Mouse (Mus musculus) kidney, embryonic 15.5 days (tissue): ENCODE measurements around the gene Ccdc124. TPM values are rescaled to one million over a fixed set of nuclear protein-coding genes. Genes with fewer than 3 reads are reported as not detected.

Experiments used
- ATAC-seq: fragments of 200-750 bp; cut with Nextera tagmentation; replicated peaks from 2 replicates; pipeline ENCODE4 v1.8.0; 2017; ENCODE audit warnings: moderate TSS enrichment; ENCODE audit not compliant: low FRiP score
- H3K27ac ChIP-seq: fragments of 300-500 bp; sonication (generic); 2 replicates; pipeline ENCODE4 v1.5.1; 2015; ENCODE audit warnings: mild to moderate bottlenecking, inconsistent platforms
- H3K27me3 ChIP-seq: fragments of 300-500 bp; sonication (generic); 2 replicates; pipeline ENCODE4 v1.6.1; 2015; ENCODE audit warnings: inconsistent platforms
- H3K36me3 ChIP-seq: fragments of 300-500 bp; sonication (generic); 2 replicates; pipeline ENCODE4 v1.6.1; 2015; ENCODE audit warnings: inconsistent platforms
- H3K4me1 ChIP-seq: fragments of 300-500 bp; sonication (generic); 2 replicates; pipeline ENCODE4 v1.6.1; 2015; ENCODE audit warnings: inconsistent platforms
- H3K4me2 ChIP-seq: fragments of 300-500 bp; sonication (generic); 2 replicates; pipeline ENCODE4 v1.6.1; 2015; ENCODE audit warnings: moderate library complexity, mild to moderate bottlenecking, inconsistent platforms
- H3K4me3 ChIP-seq: fragments of 300-500 bp; sonication (generic); replicated peaks from 2 replicates; pipeline ENCODE4 v1.5.1; 2015; ENCODE audit warnings: mild to moderate bottlenecking, inconsistent platforms
- H3K9ac ChIP-seq: fragments of 300-500 bp; sonication (generic); 2 replicates; pipeline ENCODE4 v1.6.1; 2015; ENCODE audit warnings: mild to moderate bottlenecking, inconsistent platforms
- H3K9me3 ChIP-seq: fragments of 300-500 bp; sonication (generic); replicated peaks from 2 replicates; pipeline ENCODE4 v1.6.1; 2016; ENCODE audit warnings: inconsistent platforms
- whole genome bisulfite sequencing: fragments of 180-500 bp; shearing (Covaris S2); methylation state at CpG from one replicate; pipeline ENCODE4 v1.1.7; 2015; ENCODE audit warnings: mixed read lengths; 5-methylcytosine and 5-hydroxymethylcytosine counted together
- polyA plus RNA-seq: library from polyadenylated mRNA; unstranded; fragments of >200 nt; fragmentation: Nextera tagmentation; extraction: Ambion mirVana; gene quantifications from 2 replicates; pipeline ENCODE4 v1.2.1, GENCODE M21; 2015

The Ccdc124 gene
- polyA plus RNA-seq = 115 and 123 TPM in 2 replicates

DNA sequence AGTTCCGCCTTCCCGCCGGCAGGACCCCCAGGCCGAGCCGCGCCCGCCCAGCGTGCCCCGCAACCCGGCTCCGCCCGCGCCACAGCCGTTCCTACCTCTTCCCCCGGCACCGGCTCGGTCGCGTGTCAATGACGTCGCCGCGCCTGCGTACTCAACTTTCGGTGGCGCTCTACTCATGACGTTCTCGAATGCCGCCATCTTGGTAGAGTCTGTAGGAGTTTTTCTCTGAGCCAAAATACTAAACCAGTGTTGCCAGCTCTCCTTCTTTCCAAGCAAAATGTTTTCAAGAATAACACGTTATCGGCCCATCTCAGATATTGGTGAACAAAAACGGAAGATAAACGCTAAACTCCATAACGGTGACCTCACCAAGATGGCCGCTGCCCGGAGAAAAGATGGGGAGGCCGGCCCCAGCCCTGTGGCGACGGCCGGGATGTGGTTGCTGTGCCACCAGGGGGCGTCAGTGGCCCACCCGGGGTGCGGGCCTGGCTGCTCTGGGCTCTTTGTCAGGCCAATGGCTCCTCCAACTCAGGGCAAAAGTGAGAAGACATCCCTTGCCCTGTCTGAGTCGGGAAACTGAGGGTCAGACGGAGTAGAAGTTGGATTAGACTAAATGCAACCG lies at the start of gene Ccdc124:
Gene Ccdc124, minus strand, starts transcription at position 572 of the 622 bp plus-strand sequence.
- H3K9ac ChIP-seq = peak within 1 kb of the TSS; percentile 70
- H3K9me3 ChIP-seq = no peaks in the 10 kb centered on the region
- H3K36me3 ChIP-seq = no peaks in the 10 kb centered on the region
- H3K27me3 ChIP-seq = no peaks in the 10 kb centered on the region
- H3K4me1 ChIP-seq = peaks cover 33% of the 10 kb centered on the region
- H3K27ac ChIP-seq = peak within 1 kb of the TSS; percentile 89
- H3K4me2 ChIP-seq = peak within 1 kb of the TSS; percentile 81
- WGBS = under 1% methylated on average over 46 of the region's 46 CpGs
- H3K4me3 ChIP-seq = peak within 1 kb of the TSS; percentile 92
- peak; percentile 88 for ATAC-seq

DNA sequence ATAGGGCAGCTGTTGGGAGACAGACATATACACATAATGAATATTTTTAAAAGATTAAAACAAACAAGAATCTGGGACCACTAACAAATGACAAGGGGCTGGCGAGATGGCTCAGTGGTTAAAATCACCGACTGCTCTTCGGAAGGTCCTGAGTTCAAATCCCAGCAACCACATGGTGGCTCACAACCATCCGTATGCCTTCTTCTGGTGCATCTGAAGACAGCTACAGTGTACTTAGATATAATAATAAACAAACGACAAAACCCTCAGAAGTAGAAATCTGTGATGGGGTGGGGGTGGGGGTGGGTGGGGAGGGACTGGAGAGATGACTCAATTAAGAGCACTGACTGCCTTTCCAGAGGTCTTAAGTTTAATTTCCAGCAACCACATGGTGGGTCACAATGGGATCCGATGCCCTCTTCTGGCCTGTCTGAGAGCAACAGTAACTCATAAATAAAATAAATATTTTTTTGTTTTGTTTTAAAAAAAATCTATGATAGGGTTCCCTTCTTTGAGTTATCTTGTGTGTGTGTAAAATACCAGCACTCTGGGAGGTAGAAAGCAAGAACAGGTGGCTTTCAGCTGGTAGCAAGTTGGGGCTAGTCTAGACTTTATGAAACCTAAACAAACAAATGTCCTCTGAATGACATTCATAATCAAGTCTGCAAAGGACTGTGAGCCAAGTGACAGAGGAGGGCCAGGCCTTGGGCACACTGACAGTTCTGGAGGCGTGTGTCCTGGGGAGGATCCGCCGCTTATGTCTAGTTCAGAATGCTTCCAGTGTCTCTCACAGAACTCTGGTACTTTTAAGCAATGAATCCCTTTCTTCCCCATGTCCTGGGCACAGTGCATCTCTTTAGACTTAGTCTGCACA lies 46.6 kb upstream of the Ccdc124 start:
- Histone ChIP-seq H3K9me3 (no peaks in the 10 kb centered on the region), H3K4me1 (no peaks in the 10 kb centered on the region), H3K27me3 (no peaks in the 10 kb centered on the region), H3K36me3 (peaks cover 62% of the 10 kb centered on the region), H3K4me3 (no peak overlapping the region), H3K9ac (no peak overlapping the region), H3K4me2 (no peak overlapping the region), H3K27ac (no peak overlapping the region)
- 89% methylated on average over 9 of the region's 9 CpGs for WGBS
- no peak for ATAC-seq

DNA sequence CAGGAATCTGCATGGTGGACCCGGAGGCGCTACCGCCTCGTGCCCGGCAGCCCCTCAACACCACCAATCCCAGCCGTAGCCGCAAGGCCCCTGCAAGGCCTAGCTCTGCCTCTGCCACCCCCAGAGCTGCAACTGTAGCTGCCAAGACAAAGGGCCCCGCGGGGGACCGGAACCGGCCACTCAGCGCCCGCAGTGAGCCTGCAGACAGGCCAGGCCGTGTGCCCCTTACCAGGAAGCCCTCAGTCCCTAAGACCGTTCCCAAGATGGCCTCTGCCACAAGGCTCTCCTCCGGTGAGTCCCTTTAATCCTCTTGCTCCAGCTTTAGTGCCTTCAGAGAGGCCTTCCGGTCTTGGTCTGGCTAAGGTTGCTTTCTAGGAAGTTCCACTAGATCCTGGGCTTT lies 41.0 kb upstream of the Ccdc124 start:
- H3K4me3 ChIP-seq = no peak overlapping the region
- H3K9ac ChIP-seq = no peak overlapping the region
- H3K4me2 ChIP-seq = no peak overlapping the region
- 96% methylated on average over 17 of the region's 17 CpGs for WGBS
- no peak overlapping the region for H3K27ac ChIP-seq
- H3K4me1 ChIP-seq = no peaks in the 10 kb centered on the region
- H3K36me3 ChIP-seq = peaks cover 91% of the 10 kb centered on the region
- ATAC-seq = no peak
- no peaks in the 10 kb centered on the region for H3K9me3 ChIP-seq
- H3K27me3 ChIP-seq = no peaks in the 10 kb centered on the region

DNA sequence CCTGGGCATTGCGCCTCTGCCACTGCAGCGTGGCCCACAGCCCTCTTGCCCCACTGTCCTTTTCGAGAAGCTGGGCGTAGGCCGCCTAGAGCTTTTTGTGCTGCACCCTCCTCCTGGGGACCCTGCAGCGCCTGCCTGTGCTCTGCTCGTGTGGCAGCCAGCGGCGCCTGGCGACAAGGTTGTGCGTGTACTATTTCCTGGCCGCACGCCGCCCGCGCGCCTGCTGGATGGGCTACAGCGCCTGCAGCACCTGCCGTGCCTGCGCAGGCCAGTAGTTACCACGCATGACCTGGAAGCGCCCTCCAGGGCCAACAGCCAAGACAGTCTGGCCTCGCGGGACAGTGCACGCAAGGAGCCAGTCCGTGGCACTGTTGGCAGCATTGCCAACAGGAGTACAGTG lies 39.8 kb upstream of the Ccdc124 start:
- Histone ChIP-seq H3K9ac (no peak overlapping the region), H3K4me1 (no peaks in the 10 kb centered on the region), H3K9me3 (no peaks in the 10 kb centered on the region), H3K4me2 (no peak overlapping the region), H3K27me3 (no peaks in the 10 kb centered on the region), H3K27ac (no peak overlapping the region), H3K4me3 (no peak overlapping the region), H3K36me3 (peaks cover 85% of the 10 kb centered on the region)
- no peak for ATAC-seq
- 93% methylated on average over 26 of the region's 26 CpGs for WGBS

DNA sequence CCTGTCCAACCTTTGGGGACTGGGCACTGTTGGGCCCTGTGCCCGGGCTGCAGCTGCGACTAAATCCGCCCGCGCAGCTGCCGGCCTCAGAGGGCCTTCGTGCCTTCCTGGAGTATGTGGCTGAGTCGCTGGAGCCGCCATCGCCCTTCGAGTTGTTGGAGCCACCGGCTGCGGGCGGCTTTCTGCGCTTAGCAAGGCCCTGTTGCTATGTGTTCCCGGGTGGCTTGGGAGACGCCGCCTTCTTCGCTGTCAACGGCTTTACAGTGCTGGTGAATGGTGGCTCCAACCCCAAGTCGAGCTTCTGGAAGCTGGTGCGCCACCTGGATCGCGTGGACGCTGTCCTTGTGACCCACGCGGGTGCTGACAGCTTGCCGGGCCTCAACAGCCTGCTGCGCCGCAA lies 39.2 kb upstream of the Ccdc124 start:
- 92% methylated on average over 30 of the region's 30 CpGs for WGBS
- Histone ChIP-seq H3K9ac (no peak overlapping the region), H3K9me3 (no peaks in the 10 kb centered on the region), H3K4me2 (no peak overlapping the region), H3K27ac (no peak overlapping the region), H3K27me3 (no peaks in the 10 kb centered on the region), H3K36me3 (peaks cover 79% of the 10 kb centered on the region), H3K4me3 (no peak overlapping the region), H3K4me1 (no peaks in the 10 kb centered on the region)
- no peak for ATAC-seq

DNA sequence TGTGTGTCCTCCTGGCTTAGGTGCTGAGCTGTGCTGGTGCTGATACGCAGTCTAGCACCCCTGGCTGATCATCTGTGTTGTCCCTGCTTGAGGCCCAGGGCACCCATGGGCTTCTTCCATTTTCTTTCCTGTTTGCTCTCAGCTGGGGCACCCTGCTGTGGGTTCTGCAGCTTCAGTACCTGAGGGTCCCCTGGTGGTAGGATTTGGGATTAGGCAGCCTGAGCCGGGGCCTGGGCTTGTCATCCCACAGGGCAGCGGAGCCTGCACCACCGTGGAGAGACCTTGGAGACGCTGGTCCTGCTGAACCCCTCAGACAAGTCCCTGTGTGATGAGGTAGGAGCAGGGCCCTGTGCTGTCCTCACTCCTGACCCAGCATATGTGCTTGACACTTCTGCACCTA lies 37.9 kb upstream of the Ccdc124 start:
- no peak overlapping the region for H3K4me3 ChIP-seq
- H3K36me3 ChIP-seq = peaks cover 65% of the 10 kb centered on the region
- no peaks in the 10 kb centered on the region for H3K27me3 ChIP-seq
- no peak for ATAC-seq
- peaks cover 6% of the 10 kb centered on the region for H3K4me1 ChIP-seq
- H3K9ac ChIP-seq = no peak overlapping the region
- no peak overlapping the region for H3K4me2 ChIP-seq
- H3K27ac ChIP-seq = no peak overlapping the region
- WGBS = 76% methylated on average over 5 of the region's 5 CpGs
- H3K9me3 ChIP-seq = no peaks in the 10 kb centered on the region

DNA sequence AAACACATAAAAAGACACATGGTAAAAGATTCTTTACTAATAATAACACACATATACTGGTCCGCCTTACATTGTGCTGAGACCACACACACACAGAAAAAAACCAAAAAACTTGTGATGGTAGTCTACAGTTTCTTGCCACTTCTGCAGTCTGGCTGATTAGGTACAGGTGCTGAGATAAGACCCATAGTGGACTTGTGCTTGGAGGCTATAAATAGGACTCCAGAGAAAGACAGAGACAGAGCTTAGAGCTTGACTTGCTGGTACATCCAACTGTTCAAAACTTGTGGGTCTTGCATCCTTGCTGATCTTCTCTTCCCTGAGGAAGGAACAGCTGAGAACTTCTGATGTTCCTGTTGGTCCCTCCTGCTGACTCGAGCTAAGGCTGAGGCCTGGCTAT lies 33.8 kb upstream of the Ccdc124 start:
- peaks cover 19% of the 10 kb centered on the region for H3K4me1 ChIP-seq
- H3K4me2 ChIP-seq = no peak overlapping the region
- H3K9ac ChIP-seq = no peak overlapping the region
- whole genome bisulfite sequencing = 88% methylated on average over 2 of the region's 2 CpGs
- H3K27ac ChIP-seq = no peak overlapping the region
- no peak overlapping the region for H3K4me3 ChIP-seq
- H3K36me3 ChIP-seq = peaks cover 25% of the 10 kb centered on the region
- no peaks in the 10 kb centered on the region for H3K9me3 ChIP-seq
- ATAC-seq = no peak
- peaks cover 6% of the 10 kb centered on the region for H3K27me3 ChIP-seq

DNA sequence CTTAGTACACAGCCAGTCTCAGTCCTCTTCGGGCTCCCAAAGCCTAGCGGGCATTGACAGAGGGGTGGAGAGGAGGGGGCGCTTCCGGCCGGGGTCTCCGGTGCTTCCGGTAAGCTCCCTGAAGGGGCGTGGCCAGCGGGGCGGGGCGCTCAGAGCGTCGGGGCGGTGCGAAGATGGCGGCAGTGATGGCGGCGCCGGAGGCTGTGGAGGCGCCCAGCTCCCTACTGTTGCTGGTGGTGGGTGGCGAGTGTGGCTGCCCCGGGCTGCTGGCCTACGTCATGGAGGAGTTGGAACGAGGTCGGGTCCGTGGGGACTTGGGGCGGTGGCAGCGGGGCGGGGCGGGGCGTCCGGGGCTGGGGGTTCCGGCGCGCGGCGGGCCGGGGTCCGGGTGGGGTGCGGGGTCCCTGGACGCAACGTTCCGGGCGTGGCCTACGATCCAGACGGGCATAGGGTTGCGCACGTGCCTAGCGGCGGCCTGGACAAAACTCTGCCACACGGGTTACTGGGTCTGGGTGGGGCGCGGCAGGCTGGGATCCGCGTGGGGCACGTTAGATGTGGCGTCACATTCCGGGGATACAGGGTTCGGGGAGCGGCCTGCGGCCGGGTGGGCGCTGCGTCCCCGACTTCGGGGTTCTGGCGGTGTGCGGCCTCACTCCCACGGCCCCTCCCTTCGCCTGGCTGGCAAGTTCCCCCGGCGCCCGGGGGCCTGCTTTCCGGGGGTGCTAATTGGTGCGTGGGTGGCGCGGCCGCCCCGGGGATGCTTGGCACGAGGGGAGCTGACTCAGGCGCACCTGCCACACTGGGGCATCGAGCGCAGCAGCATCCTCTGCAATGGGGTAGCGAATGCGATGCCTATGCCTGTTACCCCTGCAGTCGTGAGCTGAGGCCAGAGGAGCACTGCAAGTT lies 32.3 kb upstream of the Ccdc124 start, which contains the start of gene Map1s:
Gene Map1s, plus strand, starts transcription at position 102 of the 906 bp plus-strand sequence.
- Histone ChIP-seq H3K4me2 (peak within 1 kb of the TSS; percentile 93), H3K27ac (peak within 1 kb of the TSS; percentile 93), H3K4me3 (peak within 1 kb of the TSS; percentile 93), H3K4me1 (peaks cover 19% of the 10 kb centered on the region), H3K27me3 (peaks cover 11% of the 10 kb centered on the region), H3K9me3 (no peaks in the 10 kb centered on the region), H3K9ac (peak within 1 kb of the TSS; percentile 87), H3K36me3 (peaks cover 10% of the 10 kb centered on the region; the same call in 1 of the 2 replicates)
- peak; percentile 93 for ATAC-seq
- under 1% methylated on average over 86 of the region's 86 CpGs for WGBS

DNA sequence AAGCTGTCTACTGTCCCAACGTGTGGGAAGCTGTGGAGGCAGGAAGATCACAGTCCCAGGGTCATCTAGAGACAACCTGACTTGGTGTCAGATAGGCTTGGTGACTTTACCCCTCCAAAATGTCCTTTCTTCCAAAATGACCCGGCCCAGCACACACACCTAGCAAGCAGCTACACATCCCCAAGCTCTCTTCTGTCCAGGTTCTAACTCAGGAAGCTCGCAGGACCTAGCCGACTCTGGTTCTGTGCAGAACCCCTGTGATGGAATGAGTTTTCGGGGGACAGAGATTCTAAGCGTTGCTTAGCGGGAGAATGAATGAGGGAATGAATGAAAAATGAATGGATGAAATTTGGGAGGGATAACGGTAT lies 31.7 kb upstream of the Ccdc124 start:
- peaks cover 19% of the 10 kb centered on the region for H3K4me1 ChIP-seq
- peak overlapping the region; percentile 93 for H3K27ac ChIP-seq
- peaks cover 5% of the 10 kb centered on the region; the same call in 1 of the 2 replicates for H3K36me3 ChIP-seq
- H3K9ac ChIP-seq = peak overlapping the region; percentile 87
- peak; percentile 27; the same call in 1 of the 2 replicates for ATAC-seq
- no peaks in the 10 kb centered on the region for H3K9me3 ChIP-seq
- WGBS = 15% methylated on average over 8 of the region's 8 CpGs
- H3K27me3 ChIP-seq = peaks cover 11% of the 10 kb centered on the region
- peak overlapping the region; percentile 93 for H3K4me3 ChIP-seq
- H3K4me2 ChIP-seq = peak overlapping the region; percentile 93

DNA sequence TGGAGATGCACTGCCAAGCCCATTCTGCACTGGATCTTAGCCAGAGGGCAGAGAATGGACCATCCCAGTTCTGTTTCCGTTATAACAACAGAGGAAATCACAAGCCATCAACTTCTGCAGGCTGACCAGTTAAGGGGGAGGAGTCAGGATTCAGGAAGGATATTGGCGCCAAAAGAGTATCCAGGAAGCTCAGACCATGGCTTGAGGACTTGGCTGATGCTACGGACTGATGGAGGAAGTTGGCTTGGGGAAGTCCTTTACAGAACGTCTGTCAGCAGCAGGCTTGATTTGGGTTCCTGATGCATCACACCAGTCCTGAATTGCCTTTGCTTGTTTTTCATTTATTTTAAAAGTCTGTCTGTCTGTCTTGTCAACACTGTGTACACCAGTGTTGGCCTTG lies 30.8 kb upstream of the Ccdc124 start:
- no peak overlapping the region for H3K4me3 ChIP-seq
- ATAC-seq = no peak
- no peak overlapping the region for H3K9ac ChIP-seq
- 51% methylated on average over 4 of the region's 4 CpGs for whole genome bisulfite sequencing
- H3K27me3 ChIP-seq = peaks cover 11% of the 10 kb centered on the region
- H3K4me1 ChIP-seq = peaks cover 19% of the 10 kb centered on the region
- H3K9me3 ChIP-seq = no peaks in the 10 kb centered on the region
- no peak overlapping the region for H3K4me2 ChIP-seq
- peaks cover 5% of the 10 kb centered on the region; the same call in 1 of the 2 replicates for H3K36me3 ChIP-seq
- 0 out of 2 replicates have a peak overlapping the region, but pooled peaks have one; percentile 93 for H3K27ac ChIP-seq

DNA sequence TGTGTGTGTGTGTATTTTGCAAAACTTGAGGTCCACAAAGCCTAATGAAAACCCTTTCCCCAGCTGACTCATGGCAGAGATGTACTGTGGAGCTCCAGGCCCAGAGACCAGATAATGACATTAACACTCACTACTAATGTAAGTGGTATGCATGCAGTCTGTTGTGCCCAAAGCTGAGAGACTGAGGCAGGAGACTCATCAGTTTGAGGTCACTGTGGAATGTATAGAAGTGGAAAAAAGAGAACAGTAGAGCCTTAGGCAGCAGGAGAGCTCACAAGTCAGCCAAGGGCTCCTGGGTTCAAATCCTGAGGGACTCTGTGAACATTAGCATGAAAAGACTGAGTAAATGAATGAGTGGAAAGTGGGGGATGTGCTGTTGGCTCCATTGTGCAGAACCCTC lies 29.8 kb upstream of the Ccdc124 start:
- Histone ChIP-seq H3K4me1 (peaks cover 20% of the 10 kb centered on the region), H3K27me3 (peaks cover 11% of the 10 kb centered on the region), H3K4me3 (no peak overlapping the region), H3K27ac (no peak overlapping the region), H3K36me3 (no peaks in the 10 kb centered on the region), H3K9me3 (no peaks in the 10 kb centered on the region), H3K9ac (no peak overlapping the region), H3K4me2 (no peak overlapping the region)
- ATAC-seq = no peak
